Mouse (Mus musculus) heart, postnatal 4 days (tissue): ENCODE measurements around the gene Ric3. TPM values are rescaled to one million over a fixed set of nuclear protein-coding genes. Genes with fewer than 3 reads are reported as not detected.
A peak's percentile ranks its signal among the peaks of the same experiment; 100 is the strongest.
"Not testable (repeated sequence)": the region's sequence is repeated elsewhere in the genome, so short reads cannot be mapped to it uniquely, and the experiment has no call there.

Source experiments
- DNase-seq: peaks from one replicate; pipeline ENCODE4 v3.0.0; 2021
- total RNA-seq, 2 experiments: library from RNA; stranded (reverse); gene quantifications; 2 replicates each; pipeline ENCODE4 v1.2.3; 2021

Ric3 gene
- total RNA-seq, result under 1 TPM; 0.74 to 0.77 TPM

- DNase-seq, result peak; percentile 4
Observed at GRCm38 (mm10) chr7:109083113-109083812, at the start of gene Ric3. Gene Ric3, minus strand, starts transcription at chr7:109083331.

GRCm38 (mm10) chr7:109131565-109131964 lies 48.4 kb upstream of the Ric3 start:
- no peak for DNase-seq

GRCm38 (mm10) chr7:109129946-109130686 lies 47.0 kb upstream of the Ric3 start:
- DNase-seq, result no peak

GRCm38 (mm10) chr7:109129442-109129841 lies 46.3 kb upstream of the Ric3 start:
- DNase-seq, result peak; percentile 60

GRCm38 (mm10) chr7:109115929-109116328 lies 32.8 kb upstream of the Ric3 start:
- no peak for DNase-seq

GRCm38 (mm10) chr7:109115488-109115887 lies 32.4 kb upstream of the Ric3 start:
- not testable (repeated sequence) for DNase-seq

- DNase-seq, result no peak
Observed at GRCm38 (mm10) chr7:109114950-109115349, 31.8 kb upstream of the Ric3 start.

GRCm38 (mm10) chr7:109111000-109111399 lies 27.9 kb upstream of the Ric3 start:
- no peak for DNase-seq

- no peak for DNase-seq
Observed at GRCm38 (mm10) chr7:109104894-109105293, 21.8 kb upstream of the Ric3 start.

- no peak for DNase-seq
Observed at GRCm38 (mm10) chr7:109101167-109101566, 18.0 kb upstream of the Ric3 start.

- DNase-seq, result peak; percentile 50
Observed at GRCm38 (mm10) chr7:109098145-109099018, 15.3 kb upstream of the Ric3 start.

- no peak for DNase-seq
Observed at GRCm38 (mm10) chr7:109097203-109097602, 14.1 kb upstream of the Ric3 start.

- no peak for DNase-seq
Observed at GRCm38 (mm10) chr7:109096618-109097017, 13.5 kb upstream of the Ric3 start.

GRCm38 (mm10) chr7:109094294-109094693 lies 11.2 kb upstream of the Ric3 start:
- no peak for DNase-seq

GRCm38 (mm10) chr7:109091316-109091715 lies 8.2 kb upstream of the Ric3 start:
- not testable (repeated sequence) for DNase-seq

GRCm38 (mm10) chr7:109086946-109087345 lies 3.8 kb upstream of the Ric3 start:
- DNase-seq, result no peak

- DNase-seq, result no peak
Observed at GRCm38 (mm10) chr7:109083813-109084184, 668 bp upstream of the Ric3 start.

- DNase-seq, result peak; percentile 55
Observed at GRCm38 (mm10) chr7:109082269-109083112, 640 bp downstream of the Ric3 start.

- no peak for DNase-seq
Observed at GRCm38 (mm10) chr7:109072326-109072725, 10.8 kb downstream of the Ric3 start.

- no peak for DNase-seq
Observed at GRCm38 (mm10) chr7:109069641-109070040, 13.5 kb downstream of the Ric3 start.

- no peak for DNase-seq
Observed at GRCm38 (mm10) chr7:109059536-109059935, 23.6 kb downstream of the Ric3 start.

- DNase-seq, result no peak
Observed at GRCm38 (mm10) chr7:109050831-109051230, 32.3 kb downstream of the Ric3 start.
